Mouse (Mus musculus) R1 (cell line): ENCODE measurements at regions not wholly inside any gene's neighbourhood (a gene's known extent, or its start where the extent isn't known, plus 50 kb on each side); places are given as distances from the start of the nearest gene placed in this dataset.
A peak's percentile ranks its signal among the peaks of the same experiment; 100 is the strongest.

Source experiments
- DNase-seq: peaks from one replicate; pipeline ENCODE4 v3.0.0-alpha.2; 2018; ENCODE audit warnings: low read depth, low spot score

DNA sequence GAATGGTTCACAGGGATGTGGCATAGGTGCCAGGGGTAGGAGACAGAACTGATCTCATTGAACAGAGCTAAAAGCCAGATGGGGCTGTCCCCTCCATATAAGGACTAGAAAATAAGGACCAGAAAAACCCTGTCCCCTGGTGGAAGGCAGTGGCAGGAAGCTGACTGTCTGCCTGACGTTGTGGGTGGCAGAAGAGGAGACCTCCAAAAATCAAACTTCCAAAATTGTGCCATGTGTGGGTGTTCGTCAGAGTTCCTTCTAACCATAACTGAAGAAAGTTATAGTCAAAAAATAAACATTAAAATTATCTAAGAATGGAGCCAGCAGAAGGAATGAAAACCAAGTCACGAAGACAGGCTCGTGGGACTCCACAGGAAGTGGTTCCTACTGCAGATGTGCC is 129.2 kb downstream of the Mtx3 start:
- DNase-seq: no peak

- DNase-seq: peak; percentile 67
Measured at GRCm38 (mm10) chr13:92986719-92987553, 142.4 kb downstream of the Mtx3 start.

DNA sequence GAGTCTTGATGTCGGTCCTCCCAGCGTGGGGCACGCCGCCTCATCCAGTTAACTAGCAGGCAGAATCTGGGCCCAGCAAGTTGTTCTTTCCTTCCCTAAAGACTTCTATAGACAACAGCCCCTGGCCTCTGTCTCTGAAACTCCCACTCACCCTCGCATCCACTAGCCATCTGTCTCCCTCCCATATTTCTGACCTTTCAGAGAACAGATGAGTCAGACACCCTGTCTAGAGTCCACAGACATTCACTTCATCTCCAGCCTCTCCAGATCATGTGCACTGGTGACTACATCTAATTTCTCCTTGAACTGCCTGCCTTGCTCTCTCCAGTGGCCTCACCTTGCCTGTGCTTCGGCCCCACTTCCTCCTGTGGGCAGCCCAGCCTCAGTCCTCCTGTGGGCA is 143.1 kb downstream of the Mtx3 start:
- DNase-seq: no peak

DNA sequence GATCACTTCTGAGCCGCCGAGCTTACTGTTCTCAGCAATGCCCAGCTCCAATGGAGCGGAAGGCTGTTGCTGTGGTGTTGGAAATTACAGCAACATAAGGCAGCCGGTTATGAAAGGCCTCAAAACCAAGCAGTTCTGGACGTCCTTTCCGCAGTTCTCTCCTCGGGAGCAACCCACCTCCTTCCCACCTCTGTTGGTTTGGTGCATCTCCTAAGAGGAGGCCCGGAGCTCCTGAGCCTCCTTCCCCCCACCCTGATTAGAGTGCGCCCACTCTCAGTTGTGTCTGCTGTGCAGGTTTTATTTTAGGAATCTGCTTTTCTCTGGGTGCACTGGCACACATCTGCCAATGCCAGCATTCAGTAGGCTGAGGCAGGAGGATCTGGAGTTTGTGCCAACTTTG is 144.0 kb downstream of the Mtx3 start:
- no peak for DNase-seq

DNA sequence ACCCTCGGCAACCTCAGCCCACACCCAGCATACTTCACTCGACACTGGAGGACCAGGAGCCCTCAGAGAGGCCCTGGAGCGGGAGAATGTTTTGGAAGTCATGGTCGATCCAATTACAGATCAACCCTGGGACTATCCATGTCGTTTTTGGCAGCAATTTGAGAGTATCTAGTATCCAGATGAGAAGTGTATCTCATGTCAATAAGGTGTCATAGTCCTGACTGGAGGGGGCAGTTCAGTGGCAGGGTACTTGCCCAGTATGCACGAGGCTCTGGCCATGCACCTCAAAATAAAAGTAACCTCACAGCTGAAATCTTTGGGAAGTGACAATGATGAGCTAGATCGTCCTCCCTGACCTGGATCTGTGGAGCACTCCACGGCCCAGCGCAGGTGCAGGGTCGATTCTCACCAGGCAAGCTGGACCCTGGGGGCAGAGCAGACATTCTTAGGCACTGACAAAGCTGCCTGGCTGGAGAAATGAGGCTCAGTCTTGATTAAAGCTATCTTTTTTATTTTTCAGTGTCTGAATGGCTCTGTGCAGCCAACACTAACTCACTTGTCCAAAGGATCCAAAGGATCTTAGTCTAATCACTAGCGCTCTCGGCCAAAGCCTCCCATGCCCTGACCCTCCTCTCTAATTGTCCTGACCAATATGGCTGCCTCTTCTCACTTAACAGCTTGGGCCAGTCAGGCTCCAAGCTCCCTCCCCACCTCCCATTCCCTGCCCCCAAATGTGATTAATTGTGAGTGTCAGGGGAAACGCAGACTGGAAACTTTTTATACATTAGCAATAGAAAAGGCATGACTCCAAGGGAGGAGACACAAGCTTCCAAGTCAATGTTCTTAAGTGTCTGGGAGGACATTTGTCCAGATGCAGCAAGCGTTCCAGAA is 146.0 kb downstream of the Mtx3 start:
- DNase-seq: no peak
